In the genomic region with DNA sequence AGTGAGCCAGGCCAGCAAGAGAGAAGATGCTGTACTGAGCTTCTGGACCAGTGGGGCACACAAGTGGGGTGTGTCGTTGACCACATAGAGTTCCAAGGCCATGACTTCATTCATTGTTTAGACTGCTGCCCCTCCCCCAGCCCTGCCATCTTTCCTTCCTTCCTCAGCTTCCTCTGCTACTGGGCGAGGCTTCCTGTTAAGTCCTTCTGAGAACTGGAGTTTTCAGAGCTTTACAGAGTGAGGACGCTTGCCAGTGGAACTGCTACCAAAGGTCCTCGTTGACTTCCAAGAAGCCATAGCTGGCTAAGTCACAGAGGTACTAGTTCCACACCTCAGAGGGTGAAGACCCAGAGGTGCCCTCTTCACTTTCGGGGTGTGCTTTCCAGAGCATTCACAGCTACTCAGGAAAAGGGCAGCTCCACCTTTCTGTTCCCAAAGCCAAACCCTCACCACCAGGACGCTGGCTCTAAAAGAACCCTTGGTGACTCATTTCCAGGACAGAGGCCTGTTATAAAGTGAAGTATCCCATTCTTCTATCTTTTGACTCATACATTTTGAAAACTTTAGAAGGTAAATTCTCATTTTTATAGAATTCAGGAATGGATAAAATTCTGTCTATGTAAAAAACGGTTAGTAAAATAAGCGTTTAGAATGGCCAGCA, we compare ENCODE assay signal across 8 mouse cellular contexts. TPM values are rescaled to one million over a fixed set of nuclear protein-coding genes. Genes with fewer than 3 reads are reported as not detected.
DNase-seq lines count a peak whose midpoint lies in the region; ATAC-seq and TF ChIP-seq lines count a peak whose summit lies in the region.

No protein-coding gene starts in this region.

- H3K9me3 ChIP-seq in kidney, embryonic 14.5 days (ENCODE audit: control insufficient read depth, low read length) = no peaks in the 10 kb centered on the region
- no peaks in the 10 kb centered on the region for H3K9me3 ChIP-seq in forebrain, embryonic 11.5 days (ENCODE audit: control insufficient read depth, low read length)

- H3K4me3 ChIP-seq in heart, adult 2 months = no peak overlapping the region
- H3K4me3 ChIP-seq in kidney, embryonic 14.5 days (ENCODE audit: low read length) = no peak overlapping the region
- H3K4me3 ChIP-seq in forebrain, embryonic 11.5 days (ENCODE audit: low read depth, low read length) = no peak overlapping the region

- WGBS in heart, adult 2 months = 47% methylated on average over 8 of the region's 8 CpGs
- WGBS in kidney, embryonic 14.5 days = 80% methylated on average over 8 of the region's 8 CpGs
- WGBS in forebrain, embryonic 11.5 days = 85% methylated on average over 8 of the region's 8 CpGs

- intact Hi-C loops in heart, adult 2 months (cut with DNase I) = loop anchor here (2.0 kb wide), 3 partner anchors 16 to 76 kb away; no protein-coding TSS in a partner anchor

- H3K27me3 ChIP-seq in heart, adult 2 months (ENCODE audit: control insufficient read depth, insufficient read depth, low read length) = no peaks in the 10 kb centered on the region
- no peaks in the 10 kb centered on the region for H3K27me3 ChIP-seq in kidney, embryonic 14.5 days (ENCODE audit: control insufficient read depth, insufficient read depth, low read length)
- H3K27me3 ChIP-seq in forebrain, embryonic 11.5 days (ENCODE audit: control insufficient read depth, insufficient read depth, low read length) = no peaks in the 10 kb centered on the region

- peak; percentile 75 to 85 for DNase-seq in heart, adult 2 months
- DNase-seq in lung, postnatal 4 days = peak; percentile 83 to 90
- no peak for DNase-seq in forebrain, embryonic 11.5 days (ENCODE audit: low spot score)
- no peak for DNase-seq in right cerebral cortex, postnatal 4 days
- no peak for DNase-seq in layer of hippocampus, adult 8-10 months (ENCODE audit: low spot score in 2 of 2)

- peaks cover 22% of the 10 kb centered on the region for H3K4me1 ChIP-seq in heart, adult 2 months (ENCODE audit: control insufficient read depth, insufficient read depth, low read length)
- peaks cover 7% of the 10 kb centered on the region; the same call in 1 of the 2 replicates for H3K4me1 ChIP-seq in kidney, embryonic 14.5 days (ENCODE audit: control insufficient read depth, insufficient read depth, low read length)
- H3K4me1 ChIP-seq in forebrain, embryonic 11.5 days (replicated peaks; ENCODE audit: control insufficient read depth, insufficient read depth, low read length) = no peaks in the 10 kb centered on the region

- TF ChIP-seq EP300 in heart, adult 2 months (IDR thresholded peaks at IDR 0.05; ENCODE audit: insufficient read depth, low read depth, low read length) = peak; percentile 97

- no peak for TF ChIP-seq CTCF in heart, adult 2 months (IDR thresholded peaks at IDR 0.05)

- ATAC-seq in activated CD4-positive, CD25-positive, alpha-beta regulatory T cell, adult 4 months = peak; percentile 52
- ATAC-seq in kidney, embryonic 14.5 days (ENCODE audit: low FRiP score, low TSS enrichment) = 0 out of 2 replicates have a peak, but pooled peaks have one; percentile 32
- no peak for ATAC-seq in forebrain, embryonic 11.5 days (replicated peaks; ENCODE audit: low FRiP score)
- no peak for ATAC-seq in erythroid progenitor cell, adult 5-6 weeks (replicated peaks; ENCODE audit: low FRiP score, poor library complexity, severe bottlenecking)

- TF ChIP-seq POLR2A in heart, adult 2 months (IDR thresholded peaks at IDR 0.05; ENCODE audit: insufficient read depth, low read depth, low read length) = peak; percentile 46; the same call in 1 of the 2 replicates

- no peaks in the 10 kb centered on the region for H3K79me2 ChIP-seq in heart, adult 2 months (replicated peaks; ENCODE audit: control insufficient read depth, insufficient read depth, low read length)

- peaks cover 2% of the 10 kb centered on the region; the same call in 1 of the 2 replicates for H3K36me3 ChIP-seq in heart, adult 2 months (ENCODE audit: control insufficient read depth, insufficient read depth, low read length)
- no peaks in the 10 kb centered on the region for H3K36me3 ChIP-seq in kidney, embryonic 14.5 days (ENCODE audit: control insufficient read depth, insufficient read depth, low read length)
- no peaks in the 10 kb centered on the region for H3K36me3 ChIP-seq in forebrain, embryonic 11.5 days (ENCODE audit: control insufficient read depth, insufficient read depth, low read length)

- H3K27ac ChIP-seq in heart, adult 2 months = peak overlapping the region; percentile 89
- H3K27ac ChIP-seq in kidney, embryonic 14.5 days (ENCODE audit: low read depth, low read length) = peak overlapping the region; percentile 38; the same call in 1 of the 2 replicates
- H3K27ac ChIP-seq in forebrain, embryonic 11.5 days (ENCODE audit: low read depth, low read length) = no peak overlapping the region

- no peak overlapping the region for H3K4me2 ChIP-seq in kidney, embryonic 14.5 days (replicated peaks; ENCODE audit: low read depth, low read length)
- no peak overlapping the region for H3K4me2 ChIP-seq in forebrain, embryonic 11.5 days (ENCODE audit: low read depth, low read length, severe bottlenecking)

- no peak overlapping the region for H3K9ac ChIP-seq in heart, adult 2 months (ENCODE audit: low read depth, low read length)
- H3K9ac ChIP-seq in kidney, embryonic 14.5 days (ENCODE audit: low read depth, low read length) = no peak overlapping the region
- no peak overlapping the region for H3K9ac ChIP-seq in forebrain, embryonic 11.5 days (ENCODE audit: low read length)

RNA-seq across cellular contexts. Expression of gene Stim2, which starts 49.6 kb away (rescaled TPM):
- polyA plus RNA-seq in activated CD4-positive, CD25-positive, alpha-beta regulatory T cell, adult 4 months (2017; shearing (Covaris generic)) = 10 to 100 TPM; 19.4 to 19.7 TPM
- 10 to 100 TPM; 16.5 to 17.2 TPM for total RNA-seq in heart, adult 2 months (2021)
- polyA plus RNA-seq in heart, adult 2 months (2012; rRNA removed) = 8.2 and 11.5 TPM in 2 replicates
- polyA plus RNA-seq in kidney, embryonic 14.5 days (2014; fragmentation: Nextera tagmentation; extraction: Ambion mirVana) = 16.5 and 26.0 TPM in 2 replicates
- 21.1 and 25.4 TPM in 2 replicates for polyA plus RNA-seq in forebrain, embryonic 11.5 days (2014; fragmentation: Nextera tagmentation; extraction: Ambion mirVana)
- 5.0 and 8.0 TPM in 2 replicates for total RNA-seq in erythroid progenitor cell, adult 5-6 weeks (2015; ENCODE audit: low replicate concordance)
- total RNA-seq in erythroid progenitor cell, adult 5-6 weeks (2017; ENCODE audit: low replicate concordance) = 5.0 and 5.4 TPM in 2 replicates
- 100 to 1,000 TPM; 129 to 184 (median 146) TPM for total RNA-seq in layer of hippocampus, adult 8-10 months (2022)

Comparison
In these comparisons a context has a peak if more than half of its experiments do, and no peak if none do; other contexts are left out.
1. ATAC-seq: peak in activated CD4-positive, CD25-positive, alpha-beta regulatory T cell, adult 4 months (single experiment) and kidney, embryonic 14.5 days (single experiment); none in forebrain, embryonic 11.5 days (single experiment) and erythroid progenitor cell, adult 5-6 weeks (single experiment).
2. DNase-seq: peak in heart, adult 2 months (2 of 2) and lung, postnatal 4 days (2 of 2); none in forebrain, embryonic 11.5 days (single experiment), right cerebral cortex, postnatal 4 days (single experiment) and layer of hippocampus, adult 8-10 months (0 of 2).